Mouse (Mus musculus) heart, postnatal 14 days (tissue): ENCODE results near the gene Fam213a. TPM values are rescaled to one million over a fixed set of nuclear protein-coding genes. Genes with fewer than 3 reads are reported as not detected.
"Not testable (repeated sequence)": the region's sequence is repeated elsewhere in the genome, so short reads cannot be mapped to it uniquely, and the experiment has no call there.

Source experiments
- DNase-seq, 2 experiments: peaks; one replicate each; pipeline ENCODE4 v3.0.0; 2021 to 2022
- intact Hi-C: fragments of 180-260 bp; cut with DNase I; formaldehyde crosslinking; loops from one replicate; pipeline ENCODE4 v1.15.1; 2025
- long read RNA-seq, 2 experiments: library from polyadenylated mRNA; stranded (forward); transcript quantifications; one replicate each; pipeline ENCODE4 v2.0.0; 2021
- total RNA-seq, 2 experiments: library from RNA; stranded (reverse); gene quantifications; 2 replicates each; pipeline ENCODE4 v1.2.3; 2021

The Fam213a gene
- total RNA-seq, result 10 to 100 TPM; 17.1 to 22.2 TPM
- long read RNA-seq, experiment 1, transcript Fam213a-202 (6 exons, 1,567 nt), result minor isoform, 7 of 29 reads
- long read RNA-seq, experiment 1, transcript Fam213a-201 (6 exons, 1,537 nt), result major isoform, 9 of 29 reads
- long read RNA-seq, experiment 1, partial matches to known transcripts, result 1 of 29 reads
- long read RNA-seq, experiment 1, other reads (novel, unspliced or antisense), result 11 of 29 reads
- long read RNA-seq, experiment 2, transcript Fam213a-202 (6 exons, 1,567 nt), result minor isoform, 5 of 23 reads
- long read RNA-seq, experiment 2, transcript Fam213a-201 (6 exons, 1,537 nt), result major isoform, 10 of 23 reads
- long read RNA-seq, experiment 2, partial matches to known transcripts, result 0 of 23 reads
- long read RNA-seq, experiment 2, other reads (novel, unspliced or antisense), result 6 of 23 reads

- intact Hi-C loops, result no loop called here
- DNase-seq, result peak; percentile 82 to 85
These were observed at the start of gene Fam213a for GRCm38 (mm10) chr14:41013630-41014613. Gene Fam213a (minus strand): TSS chr14:41013788.

- DNase-seq, intact Hi-C loops: not testable (repeated sequence)
These were observed 39.6 kb upstream of the Fam213a start for GRCm38 (mm10) chr14:41053190-41053589.

GRCm38 (mm10) chr14:41052481-41052880, 38.9 kb upstream of the Fam213a start:
- intact Hi-C loops, result no loop called here
- peak in 1 of 2 experiments; percentile 15 for DNase-seq

GRCm38 (mm10) chr14:41050471-41050870, 36.9 kb upstream of the Fam213a start:
- no peak for DNase-seq
- intact Hi-C loops, result no loop called here

- DNase-seq, result no peak
- intact Hi-C loops, result no loop called here
These were observed 33.8 kb upstream of the Fam213a start for GRCm38 (mm10) chr14:41047402-41047801.

GRCm38 (mm10) chr14:41035146-41035798, 21.7 kb upstream of the Fam213a start:
- intact Hi-C loops, result loop anchor here (2.0 kb wide), 1 partner anchor 1502 kb away; no protein-coding TSS in a partner anchor
- peak; percentile 49 to 76 for DNase-seq

- DNase-seq, result peak; percentile 76 to 84
- intact Hi-C loops, result loop anchor here (1.0 to 2.0 kb wide), 3 partner anchors 54 to 1501 kb away; no protein-coding TSS in a partner anchor
These were observed 19.8 kb upstream of the Fam213a start for GRCm38 (mm10) chr14:41033135-41034110.

- DNase-seq, result no peak
- intact Hi-C loops, result no loop called here
These were observed 17.5 kb upstream of the Fam213a start for GRCm38 (mm10) chr14:41030989-41031513.

GRCm38 (mm10) chr14:41029303-41029702, 15.7 kb upstream of the Fam213a start:
- no peak for DNase-seq
- intact Hi-C loops, result no loop called here

GRCm38 (mm10) chr14:41025594-41026284, 12.2 kb upstream of the Fam213a start:
- DNase-seq, result no peak
- intact Hi-C loops, result no loop called here

GRCm38 (mm10) chr14:41025087-41025486, 11.5 kb upstream of the Fam213a start:
- intact Hi-C loops, result no loop called here
- DNase-seq, result no peak

- intact Hi-C loops, result no loop called here
- no peak for DNase-seq
These were observed 7.7 kb upstream of the Fam213a start for GRCm38 (mm10) chr14:41021246-41021645.

GRCm38 (mm10) chr14:41017460-41017859, 3.9 kb upstream of the Fam213a start:
- no peak for DNase-seq
- intact Hi-C loops, result no loop called here

GRCm38 (mm10) chr14:41014701-41015240, 1.2 kb upstream of the Fam213a start:
- intact Hi-C loops, result no loop called here
- no peak for DNase-seq

- no peak for DNase-seq
- intact Hi-C loops, result no loop called here
These were observed 445 bp downstream of the Fam213a start for GRCm38 (mm10) chr14:41013143-41013542.

- DNase-seq, result no peak
- intact Hi-C loops, result no loop called here
These were observed 1.7 kb downstream of the Fam213a start for GRCm38 (mm10) chr14:41011916-41012315.

GRCm38 (mm10) chr14:41008138-41008537, 5.5 kb downstream of the Fam213a start:
- no peak for DNase-seq

GRCm38 (mm10) chr14:41007641-41008040, 5.9 kb downstream of the Fam213a start:
- intact Hi-C loops, result no loop called here

More at GRCm38 (mm10) chr14:41008138-41008537, 5.5 kb downstream of the Fam213a start:
- intact Hi-C loops, result no loop called here

More at GRCm38 (mm10) chr14:41007641-41008040, 5.9 kb downstream of the Fam213a start:
- no peak for DNase-seq
